Mouse (Mus musculus) ES-E14 (cell line): ENCODE measurements at regions not wholly inside any gene's neighbourhood (a gene's known extent, or its start where the extent isn't known, plus 50 kb on each side); places are given as distances from the start of the nearest gene placed in this dataset.

Source experiments
- CHD2 ChIP-seq: IDR thresholded peaks from 2 replicates; pipeline ENCODE4 v1.6.1; 2014; ENCODE audit warnings: mild to moderate bottlenecking, low read depth, low read length, inconsistent platforms
- HCFC1 ChIP-seq: IDR thresholded peaks from 2 replicates; pipeline ENCODE4 v1.6.1; 2012; ENCODE audit warnings: low read length, inconsistent platforms, borderline replicate concordance; ENCODE audit not compliant: insufficient read depth
- MAFK ChIP-seq: IDR thresholded peaks from 2 replicates; pipeline ENCODE4 v1.6.1; 2014; ENCODE audit warnings: mild to moderate bottlenecking, low read depth, low read length, inconsistent platforms; ENCODE audit not compliant: insufficient read depth
- ZC3H11A ChIP-seq: IDR thresholded peaks from 2 replicates; pipeline ENCODE4 v1.6.1; 2012; ENCODE audit warnings: low read depth, mild to moderate bottlenecking, inconsistent platforms, low read length, borderline replicate concordance

- TF ChIP-seq ZC3H11A, result no peak
- no peak for TF ChIP-seq CHD2
- no peak for TF ChIP-seq MAFK
- no peak for TF ChIP-seq HCFC1
Observed at GRCm38 (mm10) chr10:60893810-60894147, 62.4 kb upstream of the Unc5b start.
